Mouse (Mus musculus) induced T-regulatory cell, adult 2 months (primary cell): Measurements from ENCODE around the gene Dpm2.

Experiments used
- DNase-seq: peaks from one replicate; pipeline ENCODE4 v3.0.0-alpha.2; 2012; ENCODE audit warnings: low read depth

Dpm2 gene

GRCm38 (mm10) chr2:32570698-32571494, at the start of gene Dpm2:
Dpm2 (plus strand) TSS chr2:32570858.
- DNase-seq, result peak; percentile 96

- no peak for DNase-seq
These were observed 46.1 kb upstream of the Dpm2 start for GRCm38 (mm10) chr2:32524536-32525031.

GRCm38 (mm10) chr2:32525816-32526215, 44.8 kb upstream of the Dpm2 start:
- no peak for DNase-seq

GRCm38 (mm10) chr2:32527468-32527966, 43.1 kb upstream of the Dpm2 start:
- DNase-seq, result no peak

- DNase-seq, result no peak
These were observed 42.3 kb upstream of the Dpm2 start for GRCm38 (mm10) chr2:32528326-32528725.

- DNase-seq, result no peak
These were observed 40.2 kb upstream of the Dpm2 start for GRCm38 (mm10) chr2:32530479-32530878.

GRCm38 (mm10) chr2:32533163-32533562, 37.5 kb upstream of the Dpm2 start:
- no peak for DNase-seq

- DNase-seq, result peak; percentile 83
These were observed 36.5 kb upstream of the Dpm2 start for GRCm38 (mm10) chr2:32534061-32534732.

GRCm38 (mm10) chr2:32534733-32535471, 35.8 kb upstream of the Dpm2 start, which contains the start of gene Fam102a:
Fam102a (plus strand) TSS chr2:32535332.
- DNase-seq, result peak; percentile 97

- peak; percentile 90 for DNase-seq
These were observed 35.1 kb upstream of the Dpm2 start for GRCm38 (mm10) chr2:32535501-32535991.

GRCm38 (mm10) chr2:32536086-32536633, 34.5 kb upstream of the Dpm2 start:
- peak; percentile 46 for DNase-seq

- DNase-seq, result peak; percentile 42
These were observed 33.9 kb upstream of the Dpm2 start for GRCm38 (mm10) chr2:32536634-32537359.

GRCm38 (mm10) chr2:32537360-32537905, 33.2 kb upstream of the Dpm2 start:
- peak; percentile 35 for DNase-seq

GRCm38 (mm10) chr2:32537941-32538340, 32.7 kb upstream of the Dpm2 start:
- peak; percentile 31 for DNase-seq

- DNase-seq, result peak; percentile 56
These were observed 32.2 kb upstream of the Dpm2 start for GRCm38 (mm10) chr2:32538461-32538860.

- no peak for DNase-seq
These were observed 31.1 kb upstream of the Dpm2 start for GRCm38 (mm10) chr2:32539452-32539981.

GRCm38 (mm10) chr2:32541333-32541908, 29.2 kb upstream of the Dpm2 start:
- DNase-seq, result peak; percentile 42

- DNase-seq, result peak; percentile 90
These were observed 28.6 kb upstream of the Dpm2 start for GRCm38 (mm10) chr2:32541986-32542573.

- no peak for DNase-seq
These were observed 27.6 kb upstream of the Dpm2 start for GRCm38 (mm10) chr2:32543031-32543449.

- DNase-seq, result no peak
These were observed 23.7 kb upstream of the Dpm2 start for GRCm38 (mm10) chr2:32546951-32547350.
